Mouse (Mus musculus): ENCODE measurements around the gene Rgs16.

Rgs16 gene

GRCm38 (mm10) chr1:153717990-153718389, 22.2 kb upstream of the Rgs16 start:
- in situ Hi-C loops (cut with MboI, MseI): no loop called here

GRCm38 (mm10) chr1:153720935-153721334, 19.2 kb upstream of the Rgs16 start:
- in situ Hi-C loops (cut with MboI, MseI): no loop called here

GRCm38 (mm10) chr1:153721565-153722310, 18.4 kb upstream of the Rgs16 start:
- in situ Hi-C loops (cut with MboI, MseI): no loop called here

- in situ Hi-C loops (cut with MboI, MseI): no loop called here
Measured at GRCm38 (mm10) chr1:153723426-153723825, 16.7 kb upstream of the Rgs16 start.

GRCm38 (mm10) chr1:153726636-153727035, 13.5 kb upstream of the Rgs16 start:
- in situ Hi-C loops (cut with MboI, MseI): loop anchor here (5.0 kb wide), 1 partner anchor 94 kb away; no protein-coding TSS in a partner anchor

- in situ Hi-C loops (cut with MboI, MseI): loop anchor here (5.0 kb wide), 1 partner anchor 98 kb away; no protein-coding TSS in a partner anchor
Measured at GRCm38 (mm10) chr1:153729806-153730205, 10.3 kb upstream of the Rgs16 start.

GRCm38 (mm10) chr1:153730671-153731070, 9.5 kb upstream of the Rgs16 start:
- in situ Hi-C loops (cut with MboI, MseI): no loop called here

- in situ Hi-C loops (cut with MboI, MseI): no loop called here
Measured at GRCm38 (mm10) chr1:153733181-153733580, 7.0 kb upstream of the Rgs16 start.

- in situ Hi-C loops (cut with MboI, MseI): no loop called here
Measured at GRCm38 (mm10) chr1:153734866-153735265, 5.3 kb upstream of the Rgs16 start.

- in situ Hi-C loops (cut with MboI, MseI): no loop called here
Measured at GRCm38 (mm10) chr1:153736096-153736495, 4.1 kb upstream of the Rgs16 start.

- in situ Hi-C loops (cut with MboI, MseI): no loop called here
Measured at GRCm38 (mm10) chr1:153737101-153738085, 2.8 kb upstream of the Rgs16 start.

- in situ Hi-C loops (cut with MboI, MseI): no loop called here
Measured at GRCm38 (mm10) chr1:153739437-153740015, 623 bp upstream of the Rgs16 start.

GRCm38 (mm10) chr1:153740775-153741400, 739 bp downstream of the Rgs16 start:
- in situ Hi-C loops (cut with MboI, MseI): no loop called here

GRCm38 (mm10) chr1:153741551-153742316, 1.6 kb downstream of the Rgs16 start:
- in situ Hi-C loops (cut with MboI, MseI): no loop called here

GRCm38 (mm10) chr1:153742374-153743155, 2.4 kb downstream of the Rgs16 start:
- in situ Hi-C loops (cut with MboI, MseI): no loop called here

GRCm38 (mm10) chr1:153746119-153746670, 6.0 kb downstream of the Rgs16 start:
- in situ Hi-C loops (cut with MboI, MseI): loop anchor here (5.0 kb wide), 1 partner anchor 189 kb away; no protein-coding TSS in a partner anchor

- in situ Hi-C loops (cut with MboI, MseI): loop anchor here (5.0 kb wide), 1 partner anchor 189 kb away; no protein-coding TSS in a partner anchor
Measured at GRCm38 (mm10) chr1:153746728-153747127, 6.6 kb downstream of the Rgs16 start.

- in situ Hi-C loops (cut with MboI, MseI): loop anchor here (5.0 kb wide), 1 partner anchor 191 kb away; no protein-coding TSS in a partner anchor
Measured at GRCm38 (mm10) chr1:153747861-153748530, 7.8 kb downstream of the Rgs16 start.

GRCm38 (mm10) chr1:153748549-153748948, 8.4 kb downstream of the Rgs16 start:
- in situ Hi-C loops (cut with MboI, MseI): loop anchor here (5.0 kb wide), 1 partner anchor 191 kb away; no protein-coding TSS in a partner anchor
